Mouse (Mus musculus) liver, postnatal 0 days (tissue): ENCODE measurements around the gene Golga4.

Experiments used
- CTCF ChIP-seq: sonication (generic); IDR thresholded peaks from 2 replicates; pipeline ENCODE4 v1.5.1; 2016; ENCODE audit warnings: antibody characterized with exemption, low read depth
- EP300 ChIP-seq: IDR thresholded peaks from 2 replicates; pipeline ENCODE4 v1.6.1; 2016; ENCODE audit warnings: antibody characterized with exemption, low read depth, mild to moderate bottlenecking

GRCm38 (mm10) chr9:118593443-118593842 is 87.4 kb downstream of the Golga4 start:
- TF ChIP-seq CTCF, result no peak
- no peak for TF ChIP-seq EP300
